Mouse (Mus musculus): Measurements from ENCODE around the gene Sema4c.

GRCm38 (mm10) chr1:36580384-36581207 is 22.4 kb upstream of the Sema4c start:
- peak; percentile 15; the same call in 1 of the 2 replicates for TF ChIP-seq CTCF (IDR thresholded peaks at IDR 0.05; ENCODE audit: insufficient read depth, low read depth, low read length)
- TF ChIP-seq POLR2A (IDR thresholded peaks at IDR 0.05; ENCODE audit: insufficient read depth, low read depth, low read length) = no peak

Measured in olfactory bulb, adult 2 months (tissue).